Mouse (Mus musculus) fibroblast of lung, adult 2 months (primary cell): ENCODE data around the gene Cacng4.

Source experiments
- DNase-seq: peaks from one replicate; pipeline ENCODE4 v3.0.0-alpha.2; 2011; ENCODE audit warnings: low read depth

Cacng4 gene

DNA sequence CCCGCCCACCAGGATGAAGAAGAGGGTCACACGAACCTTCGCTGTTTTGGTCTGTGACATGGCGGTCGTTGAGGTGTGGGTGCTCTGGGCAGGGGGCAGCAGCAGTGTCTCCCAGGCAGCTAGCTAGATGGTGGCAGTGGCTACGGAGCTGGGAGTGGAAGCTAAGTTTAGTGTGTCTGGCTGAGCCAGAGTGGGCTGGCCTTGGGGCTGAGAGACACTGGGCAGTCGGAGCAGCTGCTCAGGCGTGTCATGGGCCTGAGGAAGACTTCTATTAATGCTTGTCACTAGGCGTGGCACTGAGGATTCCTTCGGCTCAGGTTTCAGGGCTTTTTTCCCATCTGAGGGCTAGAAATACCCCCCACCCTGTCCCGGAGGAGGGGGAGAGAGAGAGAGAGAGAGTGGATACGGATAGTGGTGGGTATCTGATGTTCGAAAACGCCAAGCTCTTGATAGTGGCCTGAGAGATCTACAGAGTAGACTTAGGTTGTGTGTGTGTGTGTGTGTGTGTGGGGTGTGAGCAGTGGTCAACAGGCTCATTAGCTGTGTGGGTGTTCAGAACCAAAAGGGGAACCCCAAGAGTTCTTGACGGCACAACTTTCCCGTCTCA, 77.9 kb downstream of the Cacng4 start, which contains the start of gene Cacng1:
Cacng1 (minus strand) TSS at position 191 of the 607 bp plus-strand sequence.
- DNase-seq = no peak

DNA sequence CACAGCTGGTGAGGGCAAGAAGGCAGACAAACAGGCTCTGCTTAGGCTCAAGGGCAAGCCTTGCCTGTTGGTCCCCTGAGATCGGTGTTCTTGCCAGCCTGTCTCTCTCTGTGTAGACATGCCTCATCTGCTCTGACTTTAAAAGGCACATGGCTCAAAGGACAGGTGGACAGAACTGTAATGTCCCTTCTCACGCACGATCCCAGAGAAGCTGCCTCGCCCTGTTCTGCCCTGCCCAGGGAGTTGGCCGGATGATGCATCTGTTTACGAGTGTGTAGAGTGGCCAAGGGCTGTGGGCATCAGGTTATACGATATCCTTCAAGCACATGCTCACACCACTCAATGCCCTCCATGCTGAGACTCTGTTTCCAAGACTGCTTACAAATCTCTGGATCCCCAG, 80.0 kb downstream of the Cacng4 start:
- no peak for DNase-seq

- DNase-seq = no peak
These were observed 84.0 kb downstream of the Cacng4 start for GRCm38 (mm10) chr11:107710379-107710778.

DNA sequence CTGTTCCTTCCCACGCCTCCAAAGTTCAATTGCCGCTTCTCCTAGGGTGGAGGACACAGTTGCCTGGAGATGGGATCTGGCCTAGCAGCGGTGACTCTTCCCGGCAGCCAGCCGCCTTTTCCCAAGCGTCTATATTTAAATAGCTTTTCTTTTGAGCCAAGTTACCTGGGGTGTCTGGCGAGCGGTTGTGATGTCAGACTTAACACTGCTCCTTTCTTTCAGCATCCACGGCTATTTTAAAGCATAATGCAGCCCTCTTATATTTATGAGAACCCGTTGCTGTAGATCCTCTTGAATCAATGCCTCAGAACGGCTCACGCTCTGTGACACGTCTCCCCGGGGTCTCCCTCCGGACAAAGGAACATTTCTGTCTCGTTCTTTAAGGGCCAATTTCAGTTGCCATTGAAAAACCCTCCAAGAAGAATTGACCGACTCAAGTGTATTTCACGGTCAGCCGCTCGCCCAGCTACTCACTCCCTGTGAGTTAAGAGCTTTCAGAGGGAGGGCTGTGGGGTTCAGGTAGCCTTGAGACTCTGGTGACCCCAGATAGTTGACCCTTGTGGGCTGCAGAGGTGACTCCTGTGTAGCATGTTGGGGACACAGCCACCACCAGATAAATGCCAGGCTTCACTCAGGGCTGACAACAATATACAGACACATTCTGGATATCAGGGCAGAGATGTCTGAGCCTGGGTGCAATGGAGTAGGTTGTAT, 86.3 kb downstream of the Cacng4 start:
- DNase-seq = no peak

DNA sequence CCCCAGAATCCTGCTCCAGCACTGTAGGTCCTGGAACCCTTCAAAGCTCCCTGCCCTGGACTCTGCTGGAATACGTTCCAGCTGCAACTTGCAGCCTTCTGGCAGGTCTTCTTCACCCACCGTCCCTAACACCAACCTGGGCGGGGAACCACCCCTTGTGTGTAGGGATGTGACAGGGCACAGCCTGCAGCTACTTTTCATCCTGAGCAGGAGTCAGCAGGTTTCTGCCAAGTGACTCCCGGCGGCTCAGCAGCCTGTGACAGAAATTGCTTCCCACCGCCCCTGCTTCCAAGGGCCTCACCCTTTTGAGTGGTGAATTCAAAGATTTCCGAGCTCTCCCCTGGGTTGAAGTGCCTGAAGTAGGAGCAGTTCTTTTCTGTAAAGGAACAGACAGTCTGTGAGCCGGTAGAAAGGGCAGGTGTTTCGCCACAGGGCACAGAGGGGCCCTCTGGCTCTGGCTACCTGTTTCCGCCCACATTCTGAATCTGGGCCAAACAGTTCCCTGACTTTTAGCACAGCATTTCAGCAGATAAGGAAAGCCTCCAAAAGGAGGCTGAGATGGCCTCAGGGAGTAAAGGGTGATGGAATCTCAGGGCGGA, 88.8 kb downstream of the Cacng4 start:
- no peak for DNase-seq

DNA sequence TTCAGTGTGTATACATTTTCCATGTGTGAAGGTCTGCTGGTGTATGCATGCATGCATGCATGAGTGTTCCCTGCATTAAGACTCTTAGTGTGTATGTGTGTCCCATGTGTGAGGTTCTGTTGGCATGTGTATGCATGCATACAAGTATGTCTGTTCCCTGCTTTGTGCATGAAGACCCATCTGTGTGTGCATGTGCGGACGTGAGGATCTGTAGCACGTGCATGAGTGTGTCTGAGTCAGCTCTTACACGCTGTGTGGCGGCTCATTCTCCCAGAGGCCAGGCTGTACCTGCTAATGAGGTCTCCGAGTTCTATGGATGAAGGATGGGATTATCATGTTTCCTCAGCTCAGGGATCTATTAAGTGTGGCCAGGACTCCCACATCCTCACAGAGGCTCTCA, 89.3 kb downstream of the Cacng4 start:
- DNase-seq = no peak

DNA sequence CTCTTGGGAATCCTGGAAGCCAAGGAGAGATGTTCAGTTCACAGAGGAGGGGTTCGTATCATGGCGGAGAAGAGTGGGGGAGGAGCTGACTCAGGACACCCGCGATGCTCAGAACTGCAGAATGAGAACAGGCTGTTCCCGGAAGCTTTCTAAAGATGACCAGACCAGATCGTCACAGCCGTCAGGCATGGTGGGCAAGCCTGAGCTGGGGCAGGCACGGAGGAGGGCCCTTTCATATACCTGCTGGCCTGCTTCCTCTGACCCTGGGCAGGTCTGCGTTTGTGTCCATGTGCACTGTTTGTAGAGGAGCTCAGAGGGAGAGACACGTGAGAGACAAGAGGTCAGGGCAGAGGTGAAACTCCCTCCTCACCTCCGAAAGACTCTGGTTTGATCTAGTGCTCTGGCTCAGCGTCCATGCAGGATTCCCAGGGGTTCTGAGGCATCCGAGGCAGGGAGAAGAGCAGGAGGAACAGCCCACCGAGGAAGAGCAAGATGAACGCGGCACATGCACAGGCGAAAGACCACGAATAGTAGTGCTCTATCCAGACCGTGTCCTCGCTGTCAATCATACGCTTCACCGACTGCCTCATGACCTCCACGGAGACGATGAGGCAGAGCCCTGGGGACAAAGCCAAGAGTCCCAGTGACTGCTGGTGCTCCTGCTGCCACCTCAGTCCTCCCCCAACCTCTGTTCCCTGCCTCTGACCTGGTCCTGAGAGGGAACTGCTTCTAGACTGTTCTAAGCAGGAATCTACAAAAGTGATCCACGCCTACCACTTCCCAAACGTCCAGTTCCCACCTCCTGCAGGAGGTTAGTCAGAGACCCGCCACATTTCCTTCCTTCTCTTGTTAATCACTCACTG, 90.9 kb downstream of the Cacng4 start:
- no peak for DNase-seq

- DNase-seq = no peak
These were observed 94.4 kb downstream of the Cacng4 start for GRCm38 (mm10) chr11:107699967-107700366.

GRCm38 (mm10) chr11:107693338-107693737, 101.0 kb downstream of the Cacng4 start:
- DNase-seq = no peak

GRCm38 (mm10) chr11:107691569-107691968, 102.8 kb downstream of the Cacng4 start:
- no peak for DNase-seq

- DNase-seq = no peak
These were observed 105.9 kb downstream of the Cacng4 start for GRCm38 (mm10) chr11:107688480-107688879.

GRCm38 (mm10) chr11:107686290-107686689, 108.1 kb downstream of the Cacng4 start:
- DNase-seq = no peak

GRCm38 (mm10) chr11:107683544-107684465, 110.6 kb downstream of the Cacng4 start:
- DNase-seq = no peak

DNA sequence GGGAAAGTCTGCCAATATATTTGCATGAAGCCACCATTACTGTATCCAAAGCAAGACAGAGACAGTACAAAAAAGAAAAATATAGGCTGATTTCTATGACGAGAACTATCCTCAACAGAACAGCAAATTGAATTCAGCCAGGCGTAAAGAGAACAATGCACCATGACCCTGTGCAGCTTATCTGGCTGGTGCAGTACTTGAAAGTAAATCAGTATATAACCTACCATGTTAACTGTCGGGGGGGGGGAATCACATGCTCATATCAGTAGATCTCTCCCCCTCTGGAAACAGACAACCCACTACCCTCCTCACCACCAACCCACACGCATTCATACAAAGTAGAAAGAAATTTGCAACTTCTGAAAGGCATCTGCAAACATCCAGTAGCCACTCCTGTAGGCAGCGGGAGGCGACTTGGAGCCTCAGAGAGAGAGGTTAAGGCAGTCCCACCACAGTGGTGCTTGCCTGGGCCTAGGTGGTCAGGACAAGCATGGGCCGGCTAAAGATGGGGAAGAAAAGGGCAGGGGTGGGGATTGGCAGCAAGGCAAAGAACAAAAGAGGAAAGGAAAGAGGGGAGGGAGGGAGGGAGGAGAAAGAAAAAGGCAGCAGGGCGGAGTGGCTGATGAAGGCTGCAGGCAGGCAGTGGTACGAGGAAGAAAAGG, 111.5 kb downstream of the Cacng4 start:
- DNase-seq = no peak
